Mouse (Mus musculus) cortical plate, adult 2 months (tissue): ENCODE data around the gene Fastk.
A peak's percentile ranks its signal among the peaks of the same experiment; 100 is the strongest.

Experiments used
- CTCF ChIP-seq: fragments of 200-500 bp; IDR thresholded peaks from 2 replicates; pipeline ENCODE4 v1.5.1; 2011; ENCODE audit warnings: mild to moderate bottlenecking, control low read depth, low read length; ENCODE audit not compliant: insufficient read depth; ENCODE audit errors: extremely low read depth
- POLR2A ChIP-seq: fragments of 200-500 bp; IDR thresholded peaks from 2 replicates; pipeline ENCODE4 v1.6.1; 2011; ENCODE audit warnings: mild to moderate bottlenecking, low read length, control low read depth; ENCODE audit not compliant: insufficient read depth; ENCODE audit errors: extremely low read depth

GRCm38 (mm10) chr5:24393392-24393997 lies 51.6 kb downstream of the Fastk start, which contains the start of gene Abcb8:
- TF ChIP-seq POLR2A (no peak), CTCF (peak; percentile 83)
